Mouse (Mus musculus): Measurements from ENCODE around the gene Nrxn3. TPM values are rescaled to one million over a fixed set of nuclear protein-coding genes. Genes with fewer than 3 reads are reported as not detected.

Gene Nrxn3
- polyA plus RNA-seq, 1 experiment from 2014 or later: 0.78 TPM

- Histone ChIP-seq H3K36me3 (no peaks in the 10 kb centered on the region), H3K9ac (replicated peaks) (no peak overlapping the region), H3K4me2 (no peak overlapping the region), H3K27ac (no peak overlapping the region), H3K4me3 (replicated peaks) (no peak overlapping the region), H3K27me3 (no peaks in the 10 kb centered on the region), H3K4me1 (replicated peaks) (no peaks in the 10 kb centered on the region), H3K9me3 (no peaks in the 10 kb centered on the region)
- no peak for ATAC-seq (ENCODE audit: insufficient number of reproducible peaks, insufficient read depth, low FRiP score, low TSS enrichment, low read depth)
- WGBS: 77% methylated on average over 2 of the region's 2 CpGs
Observed at GRCm38 (mm10) chr12:90268111-90268510, 1545.4 kb downstream of the Nrxn3 start.

- Histone ChIP-seq H3K27ac (no peak overlapping the region), H3K4me3 (replicated peaks) (no peak overlapping the region), H3K9me3 (no peaks in the 10 kb centered on the region), H3K27me3 (no peaks in the 10 kb centered on the region), H3K9ac (replicated peaks) (no peak overlapping the region), H3K36me3 (no peaks in the 10 kb centered on the region), H3K4me2 (no peak overlapping the region), H3K4me1 (replicated peaks) (0 out of 2 replicates have a peak, but pooled peaks cover 3% of the 10 kb centered on the region)
- no peak for ATAC-seq (ENCODE audit: insufficient number of reproducible peaks, insufficient read depth, low FRiP score, low TSS enrichment, low read depth)
Observed at GRCm38 (mm10) chr12:90270763-90271379, 1548.2 kb downstream of the Nrxn3 start.

- no peak overlapping the region for H3K9ac ChIP-seq (replicated peaks)
- peaks cover 2% of the 10 kb centered on the region; the same call in 1 of the 2 replicates for H3K27me3 ChIP-seq
- H3K27ac ChIP-seq: no peak overlapping the region
- H3K36me3 ChIP-seq: no peaks in the 10 kb centered on the region
- WGBS: 58% methylated on average over 7 of the region's 7 CpGs
- H3K9me3 ChIP-seq: no peaks in the 10 kb centered on the region
- ATAC-seq (ENCODE audit: insufficient number of reproducible peaks, insufficient read depth, low FRiP score, low TSS enrichment, low read depth): no peak
- 0 out of 2 replicates have a peak, but pooled peaks cover 3% of the 10 kb centered on the region for H3K4me1 ChIP-seq (replicated peaks)
- H3K4me3 ChIP-seq (replicated peaks): no peak overlapping the region
- H3K4me2 ChIP-seq: no peak overlapping the region
Observed at GRCm38 (mm10) chr12:90274621-90275236, 1552.1 kb downstream of the Nrxn3 start.

- Histone ChIP-seq H3K4me2 (no peak overlapping the region), H3K27ac (no peak overlapping the region), H3K9me3 (no peaks in the 10 kb centered on the region), H3K4me1 (replicated peaks) (no peaks in the 10 kb centered on the region), H3K9ac (replicated peaks) (no peak overlapping the region), H3K4me3 (replicated peaks) (no peak overlapping the region), H3K27me3 (peaks cover 2% of the 10 kb centered on the region; the same call in 1 of the 2 replicates), H3K36me3 (no peaks in the 10 kb centered on the region)
- no peak for ATAC-seq (ENCODE audit: insufficient number of reproducible peaks, insufficient read depth, low FRiP score, low TSS enrichment, low read depth)
- 79% methylated on average over 1 of the region's 1 CpGs for WGBS
Observed at GRCm38 (mm10) chr12:90281236-90281635, 1558.6 kb downstream of the Nrxn3 start.

GRCm38 (mm10) chr12:90283022-90283421, 1560.3 kb downstream of the Nrxn3 start:
- Histone ChIP-seq H3K4me2 (no peak overlapping the region), H3K4me3 (replicated peaks) (no peak overlapping the region), H3K27me3 (peaks cover 2% of the 10 kb centered on the region; the same call in 1 of the 2 replicates), H3K4me1 (replicated peaks) (no peaks in the 10 kb centered on the region), H3K36me3 (no peaks in the 10 kb centered on the region), H3K9ac (replicated peaks) (no peak overlapping the region), H3K9me3 (no peaks in the 10 kb centered on the region), H3K27ac (no peak overlapping the region)
- 91% methylated on average over 5 of the region's 5 CpGs for WGBS
- no peak for ATAC-seq (ENCODE audit: insufficient number of reproducible peaks, insufficient read depth, low FRiP score, low TSS enrichment, low read depth)

- H3K9me3 ChIP-seq: no peaks in the 10 kb centered on the region
- H3K4me2 ChIP-seq: no peak overlapping the region
- no peak for ATAC-seq (ENCODE audit: insufficient number of reproducible peaks, insufficient read depth, low FRiP score, low TSS enrichment, low read depth)
- 56% methylated on average over 1 of the region's 1 CpGs for WGBS
- H3K36me3 ChIP-seq: no peaks in the 10 kb centered on the region
- no peak overlapping the region for H3K27ac ChIP-seq
- H3K27me3 ChIP-seq: no peaks in the 10 kb centered on the region
- H3K4me1 ChIP-seq (replicated peaks): no peaks in the 10 kb centered on the region
- no peak overlapping the region for H3K9ac ChIP-seq (replicated peaks)
- H3K4me3 ChIP-seq (replicated peaks): no peak overlapping the region
Observed at GRCm38 (mm10) chr12:90302671-90303070, 1580.0 kb downstream of the Nrxn3 start.

GRCm38 (mm10) chr12:90331806-90332205, 1609.1 kb downstream of the Nrxn3 start:
- Histone ChIP-seq H3K9me3 (no peaks in the 10 kb centered on the region), H3K4me2 (no peak overlapping the region), H3K4me3 (replicated peaks) (no peak overlapping the region), H3K36me3 (no peaks in the 10 kb centered on the region), H3K27ac (no peak overlapping the region), H3K27me3 (no peaks in the 10 kb centered on the region), H3K4me1 (replicated peaks) (no peaks in the 10 kb centered on the region), H3K9ac (replicated peaks) (no peak overlapping the region)
- 92% methylated on average over 15 of the region's 15 CpGs for WGBS
- ATAC-seq (ENCODE audit: insufficient number of reproducible peaks, insufficient read depth, low FRiP score, low TSS enrichment, low read depth): no peak

GRCm38 (mm10) chr12:90332459-90332858, 1609.8 kb downstream of the Nrxn3 start:
- no peaks in the 10 kb centered on the region for H3K4me1 ChIP-seq (replicated peaks)
- no peak overlapping the region for H3K4me3 ChIP-seq (replicated peaks)
- WGBS: 90% methylated on average over 3 of the region's 3 CpGs
- ATAC-seq (ENCODE audit: insufficient number of reproducible peaks, insufficient read depth, low FRiP score, low TSS enrichment, low read depth): no peak
- H3K27me3 ChIP-seq: no peaks in the 10 kb centered on the region
- no peak overlapping the region for H3K9ac ChIP-seq (replicated peaks)
- H3K9me3 ChIP-seq: no peaks in the 10 kb centered on the region
- H3K36me3 ChIP-seq: no peaks in the 10 kb centered on the region
- no peak overlapping the region for H3K4me2 ChIP-seq
- H3K27ac ChIP-seq: no peak overlapping the region

- no peak for ATAC-seq (ENCODE audit: insufficient number of reproducible peaks, insufficient read depth, low FRiP score, low TSS enrichment, low read depth)
- Histone ChIP-seq H3K36me3 (no peaks in the 10 kb centered on the region), H3K9ac (replicated peaks) (no peak overlapping the region), H3K4me3 (replicated peaks) (no peak overlapping the region), H3K4me2 (no peak overlapping the region), H3K9me3 (no peaks in the 10 kb centered on the region), H3K27ac (no peak overlapping the region), H3K27me3 (no peaks in the 10 kb centered on the region), H3K4me1 (replicated peaks) (no peaks in the 10 kb centered on the region)
Observed at GRCm38 (mm10) chr12:90337496-90338228, 1615.0 kb downstream of the Nrxn3 start.

- Histone ChIP-seq H3K4me1 (replicated peaks) (no peaks in the 10 kb centered on the region), H3K4me3 (replicated peaks) (no peak overlapping the region), H3K4me2 (no peak overlapping the region), H3K27ac (no peak overlapping the region), H3K36me3 (no peaks in the 10 kb centered on the region), H3K27me3 (no peaks in the 10 kb centered on the region), H3K9ac (replicated peaks) (no peak overlapping the region), H3K9me3 (no peaks in the 10 kb centered on the region)
- 77% methylated on average over 3 of the region's 3 CpGs for WGBS
- ATAC-seq (ENCODE audit: insufficient number of reproducible peaks, insufficient read depth, low FRiP score, low TSS enrichment, low read depth): no peak
Observed at GRCm38 (mm10) chr12:90338229-90338557, 1615.5 kb downstream of the Nrxn3 start.
